Mouse (Mus musculus) stomach, postnatal 0 days (tissue): ENCODE results near the gene Gabrr3.

Experiments
- CTCF ChIP-seq: IDR thresholded peaks from 2 replicates; pipeline ENCODE4 v1.5.1; 2016; ENCODE audit warnings: antibody characterized with exemption, low read depth, mild to moderate bottlenecking, moderate library complexity
- EP300 ChIP-seq: optimal IDR thresholded peaks from 2 replicates; pipeline ENCODE3; 2016; ENCODE audit warnings: antibody characterized with exemption

DNA sequence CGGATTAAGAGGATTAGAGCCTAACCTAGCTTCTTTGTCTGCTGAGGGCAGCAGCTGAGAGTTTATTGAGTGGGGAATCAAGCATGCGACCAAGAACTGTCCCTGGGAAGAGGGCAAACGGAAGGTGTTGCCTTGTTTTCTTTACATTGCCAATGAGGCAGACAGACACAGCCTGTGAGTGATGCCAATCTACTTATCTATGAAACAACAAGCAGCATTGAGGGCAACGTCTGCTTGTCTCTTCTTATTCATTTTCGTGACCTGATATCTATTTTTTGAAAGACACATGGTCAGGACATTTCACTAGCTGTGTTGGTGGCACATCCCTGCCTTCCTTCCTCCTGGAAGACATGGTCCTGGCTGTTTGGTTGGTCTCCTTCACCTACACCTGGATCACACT is at the start of gene Gabrr3:
- TF ChIP-seq CTCF (no peak), EP300 (no peak)
